Mouse (Mus musculus) Patski (cell line): ENCODE measurements around the gene Mars. TPM values are rescaled to one million over a fixed set of nuclear protein-coding genes. Genes with fewer than 3 reads are reported as not detected.

ENCODE experiments used
- ATAC-seq: fragments of 100-300 bp; one replicate; pipeline ENCODE4 v1.8.0; 2021
- CTCF ChIA-PET: fragments of 350-600 bp; sonication (Branson Sonifier 250); formaldehyde crosslinking; loops from one replicate; lab custom pipeline; 2022; ENCODE audit warnings: inconsistent platforms; lab: Charles Lee
- POLR2A ChIA-PET: fragments of 350-600 bp; sonication (Branson Sonifier 250); formaldehyde crosslinking; loops from one replicate; lab custom pipeline; 2022; ENCODE audit warnings: antibody characterized with exemption, inconsistent platforms; lab: Charles Lee
- DNase-seq: peaks from one replicate; pipeline ENCODE4 v3.0.0-alpha.2; 2011; ENCODE audit warnings: low read depth, low spot score
- H3K27me3 ChIP-seq: fragments of 371-371 bp; one replicate; pipeline ENCODE4 v1.5.1; 2021
- CTCF ChIP-seq: fragments of 100-300 bp; IDR thresholded peaks from one replicate; pipeline ENCODE4 v1.5.1; 2021
- in situ Hi-C: fragments of 300-500 bp; cut with MboI; formaldehyde crosslinking; loops from 3 replicates; pipeline ENCODE4 v1.11.1; 2018; ENCODE audit warnings: low pct_unique_long_range_greater_than_20kb, mixed read lengths
- polyA plus RNA-seq: library from polyadenylated mRNA; unstranded; gene quantifications from one replicate; pipeline ENCODE4 v1.2.3, GENCODE M21; 2021

The Mars gene
- polyA plus RNA-seq, 1 experiment from 2014 or later, result 152 TPM

DNA sequence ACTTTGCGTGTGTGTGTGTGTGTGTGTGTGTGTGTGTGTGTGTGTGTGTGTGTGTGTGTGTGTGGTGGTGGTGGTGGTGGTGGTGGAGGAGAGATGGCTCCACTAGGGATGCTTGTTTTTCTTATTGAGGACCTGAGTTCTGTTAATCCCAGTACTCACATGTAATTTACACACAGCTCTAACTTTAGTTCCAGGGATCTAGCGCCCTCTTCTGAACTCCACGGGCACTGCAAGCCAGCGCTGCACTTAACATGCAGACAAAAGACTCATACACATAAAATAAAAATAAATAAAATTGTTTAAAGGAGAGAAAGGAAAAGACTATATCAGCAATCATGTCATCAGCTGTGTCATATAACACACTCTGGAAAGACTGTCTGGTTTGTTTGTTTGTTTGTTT lies 37.4 kb upstream of the Mars start:
- no peak for TF ChIP-seq CTCF
- peaks cover under 1% of the 10 kb centered on the region for H3K27me3 ChIP-seq
- in situ Hi-C loops, result no loop called here
- no peak for ATAC-seq
- CTCF ChIA-PET, result no interaction called here
- no peak for DNase-seq
- POLR2A ChIA-PET, result no interaction called here

DNA sequence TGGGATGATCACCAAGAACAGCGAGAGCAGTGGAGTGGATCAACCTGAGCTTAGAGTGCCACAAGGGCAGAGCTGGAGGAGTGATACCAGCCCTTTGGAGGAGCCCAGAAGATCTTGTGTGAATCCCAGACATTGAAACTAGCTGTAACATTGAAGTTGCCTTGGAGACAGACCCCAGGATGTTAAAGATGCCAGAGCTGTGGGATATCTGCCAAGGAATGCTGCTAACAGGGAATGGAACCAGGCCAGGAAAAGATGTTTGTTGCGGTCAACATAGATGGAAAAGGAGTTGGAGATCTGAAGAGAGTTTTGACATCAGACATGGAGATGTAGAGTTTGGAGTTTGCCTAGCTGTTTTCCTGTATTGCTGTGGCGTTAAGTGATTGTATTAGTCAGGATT lies 34.6 kb upstream of the Mars start:
- POLR2A ChIA-PET, result no interaction called here
- CTCF ChIA-PET, result no interaction called here
- DNase-seq (no peak), ATAC-seq (no peak)
- H3K27me3 ChIP-seq, result no peaks in the 10 kb centered on the region
- in situ Hi-C loops, result no loop called here
- no peak for TF ChIP-seq CTCF

DNA sequence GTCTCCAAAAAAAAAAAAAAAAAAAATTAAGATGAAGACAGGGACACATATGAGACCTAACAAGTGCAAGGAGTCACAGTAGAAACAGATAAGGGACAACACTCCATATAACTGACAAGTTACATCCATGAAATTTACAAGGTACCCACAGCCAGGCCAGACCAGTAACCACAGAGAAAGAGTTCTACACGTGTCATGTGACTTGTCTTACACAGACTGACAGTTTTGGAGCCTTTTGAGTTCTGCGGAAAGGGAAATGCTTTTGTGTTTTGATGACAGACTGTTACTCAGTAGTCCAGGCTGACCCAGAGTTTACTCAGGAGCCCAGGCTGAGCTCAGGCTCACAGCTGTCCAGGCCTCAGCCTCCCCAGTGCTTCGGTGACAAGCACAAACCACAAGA lies 31.4 kb upstream of the Mars start:
- TF ChIP-seq CTCF, result no peak
- POLR2A ChIA-PET, result no interaction called here

DNA sequence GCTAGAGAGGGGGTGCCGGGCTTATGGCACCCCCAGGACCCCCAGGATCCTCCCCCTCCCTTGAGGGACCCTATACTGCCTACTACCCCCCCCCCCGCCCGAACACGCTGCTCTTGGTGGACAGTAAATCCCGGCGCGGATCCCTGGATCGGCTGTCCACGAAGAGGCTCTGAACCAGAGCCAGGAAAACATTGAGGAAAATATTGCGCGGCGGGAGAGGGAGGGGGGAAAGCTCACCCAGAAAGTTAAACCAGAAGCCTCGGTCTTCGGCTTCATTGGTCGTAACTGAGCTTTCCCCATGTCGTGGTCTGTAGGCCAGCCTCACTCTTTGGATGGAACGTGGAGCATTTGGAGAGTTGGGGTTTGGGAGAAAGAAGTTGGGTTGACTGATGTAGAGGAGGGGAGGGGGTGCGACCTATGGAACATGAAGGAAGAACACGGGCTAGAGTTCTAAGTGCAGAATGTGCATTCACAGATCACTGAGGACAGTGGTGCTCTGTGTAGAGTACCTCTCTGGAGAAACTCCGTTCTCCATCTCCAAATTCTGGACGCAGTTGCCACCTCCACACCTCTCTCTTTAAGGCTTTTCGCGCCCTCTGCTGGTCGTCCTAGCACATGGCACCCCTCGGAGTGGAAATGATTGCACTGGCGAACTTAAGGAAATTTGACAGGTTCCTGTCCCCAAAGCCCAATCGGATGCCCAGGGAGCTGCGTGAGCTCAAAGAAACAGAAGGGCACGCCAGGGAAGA lies 30.5 kb upstream of the Mars start, which contains the start of gene Gli1:
Gli1 (minus strand) TSS at position 84 of the 749 bp plus-strand sequence.
- CTCF ChIA-PET, result interaction anchor here (0.7 to 1.7 kb wide), 5 partner anchors 9 to 81 kb away, joined by 3 to 5 read pairs (median 3); no protein-coding TSS in a partner anchor
- in situ Hi-C loops, result no loop called here
- peak; percentile 50 for DNase-seq
- POLR2A ChIA-PET, result no interaction called here
- ATAC-seq, result no peak
- TF ChIP-seq CTCF, result no peak
- peaks cover 2% of the 10 kb centered on the region for H3K27me3 ChIP-seq

More for the DNA sequence above, 31.4 kb upstream of the Mars start:
- ATAC-seq, result no peak
- no peak for DNase-seq
- H3K27me3 ChIP-seq, result peaks cover 2% of the 10 kb centered on the region
- in situ Hi-C loops, result no loop called here
- CTCF ChIA-PET, result interaction anchor here (1.0 to 1.7 kb wide), 4 partner anchors 10 to 82 kb away, joined by 3 to 5 read pairs (median 3); no protein-coding TSS in a partner anchor

DNA sequence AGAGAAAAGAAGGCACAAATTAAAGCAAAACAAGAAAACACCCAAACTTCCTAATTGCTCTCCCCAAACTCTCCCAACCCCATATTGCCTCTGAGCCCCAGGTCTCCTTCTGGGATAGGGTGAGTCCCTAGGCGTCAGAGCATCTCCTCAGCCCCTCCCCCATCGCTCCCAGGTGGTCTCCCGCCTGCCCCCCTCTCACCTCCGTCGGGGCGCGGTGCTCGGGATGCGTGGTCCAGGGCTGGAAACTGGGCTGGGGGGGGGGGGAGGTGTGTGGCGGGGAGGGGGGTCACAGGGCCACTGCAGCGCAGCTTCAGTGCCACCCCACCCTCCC lies 29.7 kb upstream of the Mars start:
- ATAC-seq (no peak), DNase-seq (no peak)
- in situ Hi-C loops, result no loop called here
- no peak for TF ChIP-seq CTCF
- CTCF ChIA-PET, result interaction anchor here (0.7 to 1.5 kb wide), 2 partner anchors 10 to 59 kb away, joined by 3 read pairs; no protein-coding TSS in a partner anchor
- H3K27me3 ChIP-seq, result peaks cover 2% of the 10 kb centered on the region
- POLR2A ChIA-PET, result no interaction called here

DNA sequence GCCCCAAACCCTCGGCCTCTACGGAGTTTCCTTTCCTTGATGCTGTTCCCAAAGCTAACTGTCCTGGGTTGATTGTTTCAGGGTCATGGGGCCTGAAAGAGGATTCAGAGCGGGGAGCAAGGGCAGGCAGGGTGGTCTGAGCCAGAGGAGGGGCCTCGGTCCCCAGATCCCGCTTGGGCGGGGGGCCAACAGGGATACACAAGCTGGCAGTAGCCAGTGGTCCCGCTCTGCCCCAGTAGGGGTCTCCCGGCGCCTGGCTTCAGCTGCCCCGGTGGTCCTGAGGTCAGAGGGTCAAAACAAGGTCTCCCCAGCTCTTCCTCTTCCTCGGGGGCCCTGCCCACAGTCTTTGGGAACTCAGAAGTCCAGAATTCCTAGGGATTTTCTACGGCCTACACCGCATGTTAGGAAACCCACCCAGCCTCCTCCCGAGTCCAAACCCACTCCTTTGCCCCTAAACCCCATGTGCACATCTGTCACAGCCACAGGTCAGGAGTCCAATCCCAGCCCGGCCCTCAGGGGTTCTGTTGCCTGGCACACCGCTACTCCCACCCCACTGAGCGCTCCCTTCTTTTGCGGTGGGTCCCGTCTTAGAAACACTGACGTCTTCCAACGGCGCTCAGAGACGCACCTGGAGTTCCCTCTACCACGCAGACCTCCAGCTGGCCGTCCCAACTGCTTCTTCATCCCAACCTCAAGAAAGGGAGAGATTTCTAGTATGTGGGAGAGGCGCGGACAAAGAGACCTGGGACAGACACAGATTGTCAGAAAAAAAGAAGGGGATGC lies 29.2 kb upstream of the Mars start:
- ATAC-seq (no peak), DNase-seq (no peak)
- POLR2A ChIA-PET, result no interaction called here

DNA sequence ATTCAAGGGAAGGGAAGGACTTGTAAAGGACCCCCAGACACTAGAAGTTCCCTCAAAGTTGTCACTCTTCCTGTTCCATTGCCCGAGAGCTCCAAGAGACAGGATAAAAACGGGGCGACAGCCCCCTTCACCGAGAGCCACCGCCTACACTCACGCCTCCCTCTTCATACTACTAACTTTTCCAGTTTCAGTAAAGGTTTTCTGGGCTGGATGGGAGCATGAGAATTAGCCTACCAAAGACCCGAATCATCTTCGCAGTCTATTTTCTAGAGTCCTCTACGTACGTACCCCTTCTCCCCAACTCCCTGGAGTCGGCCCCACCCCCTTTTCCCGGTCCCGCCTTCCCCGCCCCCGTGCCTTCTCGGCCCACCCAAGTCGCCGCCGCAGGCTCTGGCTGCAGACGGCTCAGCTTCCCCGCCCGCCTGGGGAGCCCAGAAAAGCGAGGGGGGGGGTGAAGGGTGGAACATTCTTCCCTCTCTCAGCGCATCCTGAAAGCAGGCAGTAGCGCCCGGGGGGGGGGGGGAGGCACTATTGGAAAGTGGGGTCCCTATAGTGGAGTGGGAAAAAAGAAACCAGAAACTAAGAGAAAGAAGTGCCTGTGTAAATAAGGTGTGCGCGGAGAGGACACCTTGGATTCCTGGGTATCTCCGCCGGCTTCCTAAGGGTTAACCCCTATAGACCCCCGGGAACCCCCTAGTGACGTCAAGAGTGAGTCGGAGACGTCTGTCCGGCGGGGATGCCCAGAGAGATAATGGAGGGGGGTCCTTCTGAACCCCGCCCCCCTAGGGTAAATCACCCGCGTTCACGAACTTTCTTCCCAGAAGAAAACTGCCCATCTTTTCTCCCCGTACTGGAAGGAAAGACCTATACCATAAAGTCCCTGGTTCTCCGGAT lies 28.3 kb upstream of the Mars start:
- ATAC-seq, result no peak
- in situ Hi-C loops, result no loop called here
- POLR2A ChIA-PET, result interaction anchor here (0.9 kb wide), 1 partner anchor 40 kb away, joined by 3 read pairs; the partner anchor contains the start of gene R3hdm2

More for the DNA sequence above, 29.2 kb upstream of the Mars start:
- H3K27me3 ChIP-seq, result peaks cover 2% of the 10 kb centered on the region
- TF ChIP-seq CTCF, result no peak
- CTCF ChIA-PET, result no interaction called here
- in situ Hi-C loops, result no loop called here

DNA sequence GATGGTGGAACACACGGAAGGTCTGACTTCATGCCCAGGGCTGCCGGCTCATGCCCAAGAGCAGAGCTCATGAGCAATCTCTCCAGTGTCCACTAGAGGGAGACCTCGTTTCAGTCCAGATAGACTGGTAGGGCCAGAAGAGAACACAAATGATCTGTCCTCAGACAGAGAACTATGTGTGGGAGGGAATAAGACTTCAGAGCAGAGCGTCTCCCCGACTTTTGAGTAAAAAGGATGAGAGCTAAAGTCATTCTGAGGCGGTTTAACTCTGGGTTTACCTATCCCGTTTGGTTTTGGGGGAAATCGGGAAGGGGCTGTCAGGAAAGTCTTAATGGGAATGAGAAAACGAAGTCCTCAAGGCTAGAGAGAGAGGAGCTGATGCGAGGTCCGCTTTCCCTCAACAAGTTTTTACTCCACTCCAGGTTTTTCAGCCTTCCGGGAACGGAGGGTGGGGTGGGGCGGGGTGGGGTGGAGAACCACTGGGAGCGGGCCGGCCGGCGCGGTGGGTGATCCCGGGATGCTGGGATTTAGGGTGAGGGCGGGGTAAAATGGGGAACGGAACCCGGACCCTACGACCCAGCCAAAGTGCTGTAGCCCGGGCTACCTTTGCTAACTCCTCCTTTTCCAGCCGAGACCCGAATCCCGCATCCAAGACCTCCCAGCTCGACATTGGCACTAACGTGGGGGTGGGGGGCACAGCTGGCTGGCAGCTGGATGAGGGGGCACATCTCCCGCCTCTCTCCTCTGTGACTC lies 27.5 kb upstream of the Mars start:
- peak; percentile 75 for ATAC-seq
- H3K27me3 ChIP-seq, result peaks cover 7% of the 10 kb centered on the region
- POLR2A ChIA-PET, result interaction anchor here (0.9 kb wide), 1 partner anchor 41 kb away, joined by 3 read pairs; the partner anchor contains the start of gene R3hdm2
- in situ Hi-C loops, result no loop called here
- DNase-seq, result peak; percentile 75
- CTCF ChIA-PET, result interaction anchor here (0.6 to 2.3 kb wide), 19 partner anchors 9 to 198 kb away, joined by 3 to 17 read pairs (median 3); partner anchors contain the start of genes Arhgap9, Mars and R3hdm2
- TF ChIP-seq CTCF, result no peak

More for the DNA sequence above, 28.3 kb upstream of the Mars start:
- peaks cover 5% of the 10 kb centered on the region for H3K27me3 ChIP-seq
- no peak for TF ChIP-seq CTCF
- CTCF ChIA-PET, result interaction anchor here (0.6 to 2.3 kb wide), 13 partner anchors 11 to 197 kb away, joined by 3 to 17 read pairs (median 4); partner anchors contain the start of genes Arhgap9, Mars and R3hdm2
- no peak for DNase-seq

DNA sequence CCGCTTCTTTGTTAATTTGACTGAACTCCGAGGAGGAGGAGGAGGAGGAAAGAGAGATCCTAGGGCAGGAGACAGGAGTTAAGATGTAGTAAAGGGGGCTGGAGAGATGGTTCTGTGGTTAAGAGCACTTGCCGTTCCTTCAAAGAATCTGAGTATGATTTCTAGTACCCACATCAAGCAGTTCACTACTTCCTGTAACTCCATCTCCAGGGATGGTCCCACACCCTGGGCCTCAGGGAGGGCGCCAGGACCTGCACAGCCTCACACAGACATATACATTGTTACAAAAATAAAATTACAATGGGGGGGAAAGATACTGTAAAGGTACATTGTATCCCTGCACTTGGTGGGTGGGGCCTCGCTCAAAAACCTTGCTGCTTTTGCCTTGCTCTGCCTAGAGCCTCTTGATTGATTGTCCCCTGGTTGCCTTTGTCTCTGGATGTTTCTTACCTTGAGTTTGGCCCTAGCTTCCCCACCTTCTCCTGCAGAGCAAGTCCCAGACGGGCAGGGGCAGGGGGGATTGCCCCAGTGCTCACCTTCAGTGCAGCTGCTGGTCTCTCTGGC lies 26.0 kb upstream of the Mars start:
- peaks cover 7% of the 10 kb centered on the region for H3K27me3 ChIP-seq
- POLR2A ChIA-PET, result interaction anchor here (0.6 kb wide), 1 partner anchor 44 kb away, joined by 5 read pairs; no protein-coding TSS in a partner anchor
- CTCF ChIA-PET, result interaction anchor here (1.1 to 2.3 kb wide), 5 partner anchors 8 to 175 kb away, joined by 3 to 17 read pairs (median 4); partner anchors contain the start of gene Arhgap9
- DNase-seq, result no peak
- ATAC-seq, result no peak
- TF ChIP-seq CTCF, result no peak
- in situ Hi-C loops, result no loop called here
